Mouse (Mus musculus) midbrain, embryonic 11.5 days (tissue): ENCODE measurements at regions not wholly inside any gene's neighbourhood (a gene's known extent, or its start where the extent isn't known, plus 50 kb on each side); places are given as distances from the start of the nearest gene placed in this dataset.

Experiments used
- ATAC-seq: fragments of 200-750 bp; cut with Nextera tagmentation; 2 replicates; pipeline ENCODE4 v1.8.0; 2017; ENCODE audit warnings: moderate TSS enrichment, moderate library complexity; ENCODE audit not compliant: low FRiP score
- DNase-seq: peaks from one replicate; pipeline ENCODE4 v3.0.0; 2015; ENCODE audit warnings: low spot score; ENCODE audit errors: missing footprints
- H3K27ac ChIP-seq: fragments of 300-500 bp; sonication (generic); 2 replicates; pipeline ENCODE4 v1.5.1; 2014; ENCODE audit warnings: low read depth, low read length
- H3K27me3 ChIP-seq: fragments of 300-500 bp; sonication (generic); 2 replicates; pipeline ENCODE4 v1.6.1; 2014; ENCODE audit warnings: mild to moderate bottlenecking, low read length, moderate library complexity, mixed read lengths; ENCODE audit not compliant: control insufficient read depth, insufficient read depth
- H3K36me3 ChIP-seq: fragments of 300-500 bp; sonication (generic); 2 replicates; pipeline ENCODE4 v1.6.1; 2014; ENCODE audit warnings: mild to moderate bottlenecking, low read length, moderate library complexity, mixed read lengths; ENCODE audit not compliant: control insufficient read depth, insufficient read depth
- H3K4me1 ChIP-seq: fragments of 300-500 bp; sonication (generic); 2 replicates; pipeline ENCODE4 v1.6.1; 2014; ENCODE audit warnings: low read length; ENCODE audit not compliant: control insufficient read depth, insufficient read depth
- H3K4me2 ChIP-seq: fragments of 300-500 bp; sonication (generic); 2 replicates; pipeline ENCODE4 v1.6.1; 2014; ENCODE audit warnings: mild to moderate bottlenecking, moderate library complexity
- H3K4me3 ChIP-seq: fragments of 300-500 bp; sonication (generic); 2 replicates; pipeline ENCODE4 v1.5.1; 2014; ENCODE audit warnings: low read depth, low read length
- H3K9ac ChIP-seq: fragments of 300-500 bp; sonication (generic); 2 replicates; pipeline ENCODE4 v1.6.1; 2014; ENCODE audit warnings: low read length
- H3K9me3 ChIP-seq: fragments of 300-500 bp; sonication (generic); 2 replicates; pipeline ENCODE4 v1.6.1; 2016; ENCODE audit warnings: low read length; ENCODE audit not compliant: control insufficient read depth
- WGBS: fragments of 180-500 bp; shearing (Covaris S2); extraction: QIAGEN DNeasy Blood & Tissue Kit; methylation state at CpG from one replicate; pipeline ENCODE4 v1.1.7; 2014; 5-methylcytosine and 5-hydroxymethylcytosine counted together

- no peaks in the 10 kb centered on the region for H3K36me3 ChIP-seq
- H3K27ac ChIP-seq = no peak overlapping the region
- H3K27me3 ChIP-seq = no peaks in the 10 kb centered on the region
- no peak overlapping the region for H3K4me2 ChIP-seq
- H3K9me3 ChIP-seq = no peaks in the 10 kb centered on the region
- WGBS = 95% methylated on average over 2 of the region's 2 CpGs
- no peak overlapping the region for H3K9ac ChIP-seq
- DNase-seq (no peak), ATAC-seq (no peak)
- no peaks in the 10 kb centered on the region for H3K4me1 ChIP-seq
- no peak overlapping the region for H3K4me3 ChIP-seq
These were observed 90.7 kb upstream of the Tbx3 start for GRCm38 (mm10) chr5:119579806-119580205.

DNA sequence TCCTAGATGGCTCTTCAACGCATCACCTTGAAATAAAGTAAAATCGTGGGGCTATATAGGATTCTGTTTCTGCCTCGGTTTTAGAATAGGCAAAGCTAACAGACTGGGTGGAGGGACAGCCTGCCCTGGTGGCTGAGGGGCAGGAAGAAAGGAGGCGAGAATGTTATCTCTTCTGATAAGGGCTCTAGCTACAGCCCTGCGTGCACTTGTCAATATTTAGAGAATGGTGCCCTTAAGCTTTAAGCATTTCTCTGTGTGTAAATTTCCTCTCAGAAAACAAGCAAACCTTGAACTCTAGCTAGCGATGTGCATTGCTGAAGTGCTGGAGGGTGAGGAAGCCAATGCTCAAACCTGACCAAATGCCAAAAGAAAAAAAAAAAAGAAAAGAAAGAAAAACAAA lies 90.1 kb upstream of the Tbx3 start:
- Histone ChIP-seq H3K27me3 (no peaks in the 10 kb centered on the region), H3K36me3 (no peaks in the 10 kb centered on the region), H3K27ac (no peak overlapping the region), H3K9me3 (no peaks in the 10 kb centered on the region), H3K4me2 (no peak overlapping the region), H3K4me1 (no peaks in the 10 kb centered on the region), H3K9ac (no peak overlapping the region), H3K4me3 (no peak overlapping the region)
- WGBS = 87% methylated on average over 6 of the region's 6 CpGs
- DNase-seq = no peak
- no peak for ATAC-seq

GRCm38 (mm10) chr5:119580798-119581197 lies 89.7 kb upstream of the Tbx3 start:
- WGBS = 84% methylated on average over 2 of the region's 2 CpGs
- Histone ChIP-seq H3K4me3 (no peak overlapping the region), H3K4me1 (no peaks in the 10 kb centered on the region), H3K27me3 (no peaks in the 10 kb centered on the region), H3K27ac (no peak overlapping the region), H3K4me2 (no peak overlapping the region), H3K9ac (no peak overlapping the region), H3K9me3 (no peaks in the 10 kb centered on the region), H3K36me3 (no peaks in the 10 kb centered on the region)
- DNase-seq (no peak), ATAC-seq (no peak)

- no peak for DNase-seq
- Histone ChIP-seq H3K4me3 (no peak overlapping the region), H3K27ac (no peak overlapping the region), H3K4me1 (no peaks in the 10 kb centered on the region), H3K36me3 (no peaks in the 10 kb centered on the region), H3K9me3 (no peaks in the 10 kb centered on the region), H3K4me2 (no peak overlapping the region), H3K27me3 (no peaks in the 10 kb centered on the region), H3K9ac (no peak overlapping the region)
- 78% methylated on average over 2 of the region's 2 CpGs for WGBS
- ATAC-seq = no peak
These were observed 86.1 kb upstream of the Tbx3 start for GRCm38 (mm10) chr5:119584389-119584788.

DNA sequence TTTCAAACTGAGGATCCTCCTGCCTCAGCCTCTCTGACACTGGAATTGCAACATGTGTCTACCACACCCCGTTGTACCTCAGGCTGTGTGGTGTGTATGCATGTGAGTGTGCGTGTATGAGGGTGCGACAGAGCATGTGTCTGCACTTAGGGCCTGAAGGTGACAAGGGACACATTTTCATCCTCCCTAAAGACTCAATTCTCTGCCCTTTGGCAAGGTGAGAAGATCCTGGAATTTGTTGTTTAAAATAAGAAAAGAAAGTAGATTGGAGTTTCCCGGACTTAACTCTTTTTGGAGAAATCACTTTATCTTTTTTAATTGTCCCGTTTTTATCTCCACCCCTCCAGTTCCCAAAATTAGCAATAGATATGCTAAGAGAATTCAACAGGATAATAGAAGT lies 85.6 kb upstream of the Tbx3 start:
- Histone ChIP-seq H3K36me3 (no peaks in the 10 kb centered on the region), H3K4me2 (no peak overlapping the region), H3K9me3 (no peaks in the 10 kb centered on the region), H3K27me3 (no peaks in the 10 kb centered on the region), H3K9ac (no peak overlapping the region), H3K27ac (no peak overlapping the region), H3K4me1 (no peaks in the 10 kb centered on the region), H3K4me3 (no peak overlapping the region)
- ATAC-seq (no peak), DNase-seq (no peak)
- WGBS = 94% methylated on average over 5 of the region's 5 CpGs

GRCm38 (mm10) chr5:119586391-119587058 lies 83.9 kb upstream of the Tbx3 start:
- no peaks in the 10 kb centered on the region for H3K27me3 ChIP-seq
- H3K27ac ChIP-seq = no peak overlapping the region
- no peaks in the 10 kb centered on the region for H3K4me1 ChIP-seq
- no peak overlapping the region for H3K4me2 ChIP-seq
- no peak overlapping the region for H3K4me3 ChIP-seq
- 84% methylated on average over 12 of the region's 12 CpGs for WGBS
- H3K9ac ChIP-seq = no peak overlapping the region
- ATAC-seq (no peak), DNase-seq (no peak)
- H3K36me3 ChIP-seq = no peaks in the 10 kb centered on the region
- no peaks in the 10 kb centered on the region for H3K9me3 ChIP-seq

GRCm38 (mm10) chr5:119587239-119587811 lies 83.1 kb upstream of the Tbx3 start:
- peak; percentile 62 for DNase-seq
- Histone ChIP-seq H3K27ac (no peak overlapping the region), H3K9ac (no peak overlapping the region), H3K9me3 (no peaks in the 10 kb centered on the region), H3K36me3 (no peaks in the 10 kb centered on the region), H3K4me1 (no peaks in the 10 kb centered on the region), H3K27me3 (no peaks in the 10 kb centered on the region), H3K4me2 (no peak overlapping the region), H3K4me3 (no peak overlapping the region)
- ATAC-seq = no peak
- 62% methylated on average over 12 of the region's 12 CpGs for WGBS

DNA sequence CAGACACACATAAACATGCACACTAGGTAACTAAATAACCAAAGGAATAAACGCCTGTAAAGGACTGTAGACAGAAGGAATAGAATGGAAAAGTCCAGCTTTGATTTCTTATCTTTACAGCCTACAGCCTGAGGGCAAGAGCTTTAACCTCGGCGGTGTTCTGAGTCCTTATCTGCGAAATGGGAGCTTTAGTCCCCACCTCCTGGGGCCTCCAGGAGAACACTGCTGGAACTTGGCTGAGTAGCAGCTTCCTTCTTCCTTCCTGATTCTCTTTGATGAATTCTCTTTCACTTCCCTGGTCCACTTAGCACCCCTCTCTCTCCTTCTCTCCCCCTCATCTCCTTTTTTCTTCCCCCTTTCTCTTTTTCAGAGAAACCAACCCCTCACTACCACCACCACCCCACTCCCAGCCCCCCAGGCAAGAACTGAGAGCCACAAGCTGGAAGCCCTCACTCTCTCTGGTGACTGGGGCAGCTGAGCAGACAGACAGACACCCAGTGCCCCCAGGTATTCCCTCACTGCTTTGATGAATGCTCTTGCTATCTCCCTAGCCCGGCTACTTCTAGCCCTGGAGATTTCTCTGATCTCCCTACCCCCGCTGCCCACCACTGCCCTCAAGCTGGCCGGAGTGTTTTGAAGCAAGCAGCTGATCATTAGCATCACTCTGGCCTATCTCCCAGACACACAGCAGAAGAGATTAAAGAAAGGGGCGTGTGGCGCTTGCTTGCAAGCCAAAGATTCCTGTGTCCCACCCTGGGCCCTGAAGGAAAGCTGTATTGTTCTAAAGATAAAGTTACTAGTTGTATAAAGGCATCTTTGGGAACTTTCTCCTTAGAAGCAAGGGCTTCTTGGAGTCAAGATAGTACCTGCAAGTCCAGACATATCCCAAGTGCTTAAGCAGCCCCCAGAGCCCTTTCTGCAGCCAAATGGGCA lies 81.9 kb upstream of the Tbx3 start:
- ATAC-seq = no peak
- H3K9me3 ChIP-seq = no peaks in the 10 kb centered on the region
- no peaks in the 10 kb centered on the region for H3K4me1 ChIP-seq
- H3K4me2 ChIP-seq = no peak overlapping the region
- 32% methylated on average over 9 of the region's 9 CpGs for WGBS
- H3K27ac ChIP-seq = no peak overlapping the region
- no peaks in the 10 kb centered on the region for H3K36me3 ChIP-seq
- H3K9ac ChIP-seq = no peak overlapping the region
- H3K27me3 ChIP-seq = no peaks in the 10 kb centered on the region
- peak; percentile 78 for DNase-seq
- no peak overlapping the region for H3K4me3 ChIP-seq

DNA sequence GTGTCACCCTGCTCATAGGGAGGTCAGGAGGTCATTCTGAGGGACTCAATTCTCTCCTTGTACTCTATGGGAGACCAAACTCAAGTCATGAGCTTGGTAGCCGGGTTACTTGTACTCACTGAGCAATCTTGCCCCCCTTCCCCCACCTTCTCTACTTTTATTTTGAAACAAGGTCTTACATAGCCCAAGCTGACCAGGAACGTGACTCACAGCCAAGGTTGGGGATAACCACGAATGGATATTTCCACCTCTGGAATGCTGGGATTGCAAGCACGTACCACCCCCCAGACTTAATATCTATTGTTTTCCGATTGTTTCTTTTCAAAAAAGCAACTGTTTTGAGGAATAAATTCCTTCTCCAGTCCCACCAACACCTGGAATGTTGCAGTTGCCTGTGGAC lies 79.2 kb upstream of the Tbx3 start:
- no peaks in the 10 kb centered on the region for H3K27me3 ChIP-seq
- no peak for ATAC-seq
- H3K9me3 ChIP-seq = no peaks in the 10 kb centered on the region
- no peak overlapping the region for H3K9ac ChIP-seq
- 79% methylated on average over 5 of the region's 5 CpGs for WGBS
- H3K4me3 ChIP-seq = no peak overlapping the region
- no peak overlapping the region for H3K4me2 ChIP-seq
- no peaks in the 10 kb centered on the region for H3K36me3 ChIP-seq
- no peaks in the 10 kb centered on the region for H3K4me1 ChIP-seq
- no peak for DNase-seq
- no peak overlapping the region for H3K27ac ChIP-seq
